Mouse (Mus musculus): Measurements from ENCODE around the gene Col15a1.

DNA sequence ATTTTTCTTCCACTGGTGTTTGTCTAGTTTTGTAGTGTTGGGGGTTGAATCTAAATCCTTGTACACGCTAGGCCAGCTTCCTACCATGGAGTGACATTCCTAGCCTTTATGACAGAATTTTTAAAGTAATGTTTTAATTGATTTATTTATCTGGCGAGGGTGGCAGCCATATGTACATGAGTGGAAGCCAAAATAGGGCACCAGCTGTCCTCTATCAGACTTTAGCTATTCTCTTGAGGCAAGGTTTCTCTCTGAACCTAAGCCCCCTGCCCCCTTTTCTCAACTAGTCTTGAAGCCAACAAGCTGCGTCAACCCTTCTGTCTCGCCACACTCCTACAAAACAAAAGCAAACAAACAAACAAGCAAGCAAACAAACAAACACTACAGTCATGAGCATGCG lies 57.6 kb downstream of the Col15a1 start:
- TF ChIP-seq CTCF (IDR thresholded peaks at IDR 0.05; ENCODE audit: extremely low read depth, insufficient read length, insufficient replicate concordance, low read depth, low read length) (no peak), POLR2A (IDR thresholded peaks at IDR 0.05; ENCODE audit: low read depth, low read length) (no peak)
